Mouse (Mus musculus) cerebellum, postnatal 10 days (tissue): ENCODE results near the gene Fbxw28.
"Not testable (repeated sequence)": the region's sequence is repeated elsewhere in the genome, so short reads cannot be mapped to it uniquely, and the experiment has no call there.

Experiments used
- DNase-seq, 2 experiments: peaks; one replicate each; pipeline ENCODE4 v3.0.0; 2021; ENCODE audit warnings: mixed read lengths in 2 of 2

Gene Fbxw28

GRCm38 (mm10) chr9:109339559-109339958, at the start of gene Fbxw28:
TSS of gene Fbxw28 (minus strand) at chr9:109339659.
- not testable (repeated sequence) for DNase-seq

GRCm38 (mm10) chr9:109287576-109287975, 51.9 kb downstream of the Fbxw28 start, which contains the start of gene Fbxw14:
TSS of gene Fbxw14 (minus strand) at chr9:109287676.
- not testable (repeated sequence) for DNase-seq
